Mouse (Mus musculus) lung, postnatal 0 days (tissue): ENCODE data around the gene Sh3bp2. TPM values are rescaled to one million over a fixed set of nuclear protein-coding genes. Genes with fewer than 3 reads are reported as not detected.

Experiments used
- ATAC-seq: fragments of 200-750 bp; cut with Nextera tagmentation; 2 replicates; pipeline ENCODE4 v1.8.0; 2017; ENCODE audit warnings: moderate library complexity
- DNase-seq: peaks from one replicate; pipeline ENCODE4 v3.0.0-alpha.2; 2016; ENCODE audit warnings: low spot score
- H3K27ac ChIP-seq: fragments of 300-500 bp; sonication (generic); 2 replicates; pipeline ENCODE4 v1.5.1; 2014; ENCODE audit warnings: antibody characterized with exemption, mild to moderate bottlenecking, low read length, mixed read lengths
- H3K27me3 ChIP-seq: fragments of 300-500 bp; sonication (generic); replicated peaks from 2 replicates; pipeline ENCODE4 v1.6.1; 2014; ENCODE audit warnings: low read length, mixed read lengths; ENCODE audit not compliant: insufficient read depth
- H3K36me3 ChIP-seq: fragments of 300-500 bp; sonication (generic); 2 replicates; pipeline ENCODE4 v1.6.1; 2014; ENCODE audit warnings: low read length, mixed read lengths; ENCODE audit not compliant: insufficient read depth
- H3K4me1 ChIP-seq: fragments of 300-500 bp; sonication (generic); 2 replicates; pipeline ENCODE4 v1.6.1; 2014; ENCODE audit warnings: antibody characterized with exemption, low read depth, low read length, mixed read lengths; ENCODE audit not compliant: insufficient read depth
- H3K4me2 ChIP-seq: fragments of 300-500 bp; sonication (generic); replicated peaks from 2 replicates; pipeline ENCODE4 v1.6.1; 2014; ENCODE audit warnings: low read depth, mild to moderate bottlenecking, low read length, moderate library complexity, mixed read lengths
- H3K4me3 ChIP-seq: fragments of 300-500 bp; sonication (generic); 2 replicates; pipeline ENCODE4 v1.5.1; 2014; ENCODE audit warnings: low read depth, low read length
- H3K9ac ChIP-seq: fragments of 300-500 bp; sonication (generic); replicated peaks from 2 replicates; pipeline ENCODE4 v1.6.1; 2014; ENCODE audit warnings: low read depth, mild to moderate bottlenecking
- H3K9me3 ChIP-seq: fragments of 300-500 bp; sonication (generic); 2 replicates; pipeline ENCODE4 v1.6.1; 2016; ENCODE audit warnings: low read length, mixed read lengths
- CTCF ChIP-seq: IDR thresholded peaks from 2 replicates; pipeline ENCODE4 v1.5.1; 2016; ENCODE audit warnings: antibody characterized with exemption, mild to moderate bottlenecking
- EP300 ChIP-seq: IDR thresholded peaks from 2 replicates; pipeline ENCODE4 v1.6.1; 2016; ENCODE audit warnings: antibody characterized with exemption, mild to moderate bottlenecking, control low read depth
- WGBS: fragments of 180-500 bp; shearing (Covaris S2); extraction: QIAGEN DNeasy Blood & Tissue Kit; methylation state at CpG from one replicate; pipeline ENCODE4 v1.1.7; 2014; 5-methylcytosine and 5-hydroxymethylcytosine counted together
- polyA plus RNA-seq: library from polyadenylated mRNA; unstranded; fragments of >200 nt; fragmentation: Nextera tagmentation; extraction: Ambion mirVana; gene quantifications from 2 replicates; pipeline ENCODE4 v1.2.1, GENCODE M21; 2015

The Sh3bp2 gene
- polyA plus RNA-seq, 1 experiment from 2014 or later = 7.7 TPM

- Histone ChIP-seq H3K9me3 (no peaks in the 10 kb centered on the region), H3K4me2 (peak overlapping the region; percentile 94), H3K4me1 (peaks cover 3% of the 10 kb centered on the region; the same call in 1 of the 2 replicates), H3K27ac (no peak overlapping the region), H3K4me3 (peak overlapping the region; percentile 78), H3K36me3 (peaks cover 3% of the 10 kb centered on the region; the same call in 1 of the 2 replicates), H3K9ac (peak overlapping the region; percentile 86), H3K27me3 (no peaks in the 10 kb centered on the region)
- 2% methylated on average over 42 of the region's 49 CpGs for WGBS
- TF ChIP-seq CTCF = 0 out of 2 replicates have a peak, but pooled peaks have one; percentile 8
- no peak for TF ChIP-seq EP300
- peak; percentile 78 for ATAC-seq
- DNase-seq = peak; percentile 28
These were observed 24.0 kb downstream of the Sh3bp2 start for GRCm38 (mm10) chr5:34549483-34550221.

- Histone ChIP-seq H3K27ac (no peak overlapping the region), H3K4me3 (peak overlapping the region; percentile 78), H3K27me3 (no peaks in the 10 kb centered on the region), H3K4me1 (peaks cover 3% of the 10 kb centered on the region; the same call in 1 of the 2 replicates), H3K4me2 (peak overlapping the region; percentile 94), H3K9me3 (no peaks in the 10 kb centered on the region), H3K9ac (peak overlapping the region; percentile 86; the same call in 1 of the 2 replicates), H3K36me3 (peaks cover 3% of the 10 kb centered on the region; the same call in 1 of the 2 replicates)
- ATAC-seq (no peak), DNase-seq (no peak)
- TF ChIP-seq CTCF (no peak), EP300 (no peak)
- WGBS = 13% methylated on average over 6 of the region's 6 CpGs
These were observed 24.6 kb downstream of the Sh3bp2 start for GRCm38 (mm10) chr5:34550251-34550650.

GRCm38 (mm10) chr5:34551821-34552220 lies 26.2 kb downstream of the Sh3bp2 start:
- Histone ChIP-seq H3K27me3 (no peaks in the 10 kb centered on the region), H3K9ac (no peak overlapping the region), H3K4me2 (no peak overlapping the region), H3K4me3 (no peak overlapping the region), H3K9me3 (no peaks in the 10 kb centered on the region), H3K36me3 (peaks cover 10% of the 10 kb centered on the region; the same call in 1 of the 2 replicates), H3K27ac (no peak overlapping the region), H3K4me1 (peaks cover 3% of the 10 kb centered on the region; the same call in 1 of the 2 replicates)
- ATAC-seq (no peak), DNase-seq (no peak)
- TF ChIP-seq CTCF (no peak), EP300 (no peak)
- WGBS = 93% methylated on average over 4 of the region's 4 CpGs

GRCm38 (mm10) chr5:34563854-34564253 lies 38.2 kb downstream of the Sh3bp2 start:
- Histone ChIP-seq H3K36me3 (peaks cover 21% of the 10 kb centered on the region; the same call in 1 of the 2 replicates), H3K27ac (no peak overlapping the region), H3K4me3 (no peak overlapping the region), H3K4me2 (no peak overlapping the region), H3K9me3 (no peaks in the 10 kb centered on the region), H3K9ac (no peak overlapping the region), H3K27me3 (no peaks in the 10 kb centered on the region), H3K4me1 (no peaks in the 10 kb centered on the region)
- TF ChIP-seq EP300 (no peak), CTCF (no peak)
- no peak for ATAC-seq
- no peak for DNase-seq
- 94% methylated on average over 1 of the region's 1 CpGs for WGBS

GRCm38 (mm10) chr5:34564291-34564690 lies 38.7 kb downstream of the Sh3bp2 start:
- TF ChIP-seq EP300 = no peak
- no peak for TF ChIP-seq CTCF
- H3K36me3 ChIP-seq = peaks cover 19% of the 10 kb centered on the region; the same call in 1 of the 2 replicates
- H3K4me2 ChIP-seq = no peak overlapping the region
- H3K4me3 ChIP-seq = no peak overlapping the region
- H3K9ac ChIP-seq = no peak overlapping the region
- peak overlapping the region; percentile 88; the same call in 1 of the 2 replicates for H3K27ac ChIP-seq
- H3K4me1 ChIP-seq = no peaks in the 10 kb centered on the region
- no peaks in the 10 kb centered on the region for H3K27me3 ChIP-seq
- no peak for ATAC-seq
- DNase-seq = no peak
- WGBS = 85% methylated on average over 4 of the region's 4 CpGs
- no peaks in the 10 kb centered on the region for H3K9me3 ChIP-seq

DNA sequence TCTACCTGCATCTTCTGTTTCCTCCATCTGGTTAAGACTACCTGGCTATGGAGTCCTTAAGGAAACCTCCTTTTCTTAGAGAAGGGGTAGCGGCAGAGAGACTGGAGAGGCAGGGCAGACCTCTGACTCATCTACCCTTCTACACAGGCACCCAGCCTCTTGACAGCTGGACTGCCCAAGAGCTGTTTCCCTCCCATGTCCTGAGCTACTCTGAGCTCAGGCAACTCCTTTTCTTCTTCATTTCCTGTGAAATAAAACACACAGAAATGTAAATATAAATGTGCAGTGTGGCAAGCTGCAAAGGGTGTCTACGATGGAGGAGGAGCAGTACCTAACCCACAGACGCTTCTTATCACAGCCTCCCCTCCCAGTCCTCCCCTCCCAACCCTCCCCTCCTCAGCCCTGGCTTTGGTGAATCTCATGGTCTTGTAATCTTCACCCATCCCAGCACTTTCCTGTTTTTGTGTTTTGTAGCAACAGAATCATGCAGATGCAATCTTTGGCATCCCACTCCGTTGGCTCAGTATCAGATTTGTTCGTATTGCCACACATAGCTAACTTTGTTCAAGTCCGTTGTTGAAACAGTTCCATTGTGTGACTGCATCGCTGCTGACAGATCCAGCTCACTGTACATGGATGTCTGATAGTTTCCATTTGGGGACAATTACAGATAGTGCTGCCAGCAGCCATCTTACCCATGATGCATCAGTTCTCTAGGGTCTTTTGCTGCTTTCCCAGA lies 40.1 kb downstream of the Sh3bp2 start:
- Histone ChIP-seq H3K27ac (peak overlapping the region; percentile 88), H3K9me3 (no peaks in the 10 kb centered on the region), H3K9ac (no peak overlapping the region), H3K27me3 (no peaks in the 10 kb centered on the region), H3K4me1 (no peaks in the 10 kb centered on the region), H3K4me3 (no peak overlapping the region), H3K4me2 (no peak overlapping the region), H3K36me3 (peaks cover 6% of the 10 kb centered on the region; the same call in 1 of the 2 replicates)
- 23% methylated on average over 7 of the region's 7 CpGs for WGBS
- peak; percentile 92 for ATAC-seq
- TF ChIP-seq EP300 = peak; percentile 76; the same call in 1 of the 2 replicates
- TF ChIP-seq CTCF = no peak
- peak; percentile 95 for DNase-seq
